Comparison of ENCODE assay signal across 23 mouse cellular contexts in the genomic region with DNA sequence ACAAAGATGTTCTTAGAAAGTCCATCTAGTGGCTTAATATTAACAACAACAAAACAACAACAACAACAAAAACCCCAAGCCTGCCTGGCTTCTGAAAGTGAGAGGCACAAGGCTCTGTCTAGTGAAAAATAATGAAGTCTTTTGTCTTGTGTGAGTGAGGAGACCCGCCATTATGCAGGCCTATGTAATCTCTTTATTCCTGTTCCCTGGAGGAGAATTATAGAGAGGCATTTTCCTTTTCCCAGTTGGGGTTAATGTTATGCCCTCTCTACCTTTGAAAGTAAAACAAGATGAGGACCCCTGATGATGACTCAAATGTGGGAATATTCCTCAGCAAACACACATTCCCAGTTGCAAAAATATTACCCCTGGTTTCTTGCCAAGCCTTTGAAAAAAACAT.
DNase-seq lines count a peak whose midpoint lies in the region; ATAC-seq and TF ChIP-seq lines count a peak whose summit lies in the region.
"Had no signal": no experiment of that assay in that cellular context is flagged by ENCODE, and none has a peak within 500 bp of the region (broad histone marks: within the 10 kb centered on the region; RNA-seq: fewer than 3 reads in every experiment).

No protein-coding gene starts in this region.

- no peak for ATAC-seq in embryonic facial prominence, embryonic 14.5 days (ENCODE audit: low read depth)
- 0 out of 2 replicates have a peak, but pooled peaks have one; percentile 46 for ATAC-seq in kidney, embryonic 14.5 days (ENCODE audit: low FRiP score, low TSS enrichment)
- ATAC-seq: activated CD4-positive, CD25-positive, alpha-beta regulatory T cell, adult 4 months; CD4-positive, CD25-positive, alpha-beta regulatory T cell, adult 4 months; forebrain, embryonic 13.5 days; forebrain, postnatal 0 days; intestine, postnatal 0 days had no signal

- no peak for TF ChIP-seq POLR2A in brain, embryonic 14.5 days (IDR thresholded peaks at IDR 0.05; ENCODE audit: borderline replicate concordance, extremely low read depth, insufficient read depth, insufficient read length, poor library complexity, severe bottlenecking)

- no peak overlapping the region for H3K9ac ChIP-seq in embryonic facial prominence, embryonic 14.5 days (ENCODE audit: low read depth, low read length)
- no peak overlapping the region for H3K9ac ChIP-seq in kidney, embryonic 14.5 days (ENCODE audit: low read depth, low read length)
- H3K9ac ChIP-seq: embryonic facial prominence, embryonic 13.5 days; forebrain, embryonic 13.5 days; forebrain, postnatal 0 days; hindbrain, embryonic 12.5 days; hindbrain, embryonic 15.5 days had no signal

- DNase-seq in embryonic facial prominence, embryonic 14.5 days (ENCODE audit: low spot score): peak; percentile 7
- DNase-seq in embryonic facial prominence, embryonic 10.5 days (ENCODE audit: low spot score): no peak
- DNase-seq in kidney, postnatal 14 days: no peak
- peak; percentile 38 for DNase-seq in brain, embryonic 14.5 days (ENCODE audit: low read depth)
- peak; percentile 37 for DNase-seq in mesoderm, embryonic 11.5 days (ENCODE audit: low read depth, low spot score)
- DNase-seq: adrenal gland, adult 8-10 months; adrenal gland, postnatal 25 days; cerebellum, adult 18-20 months; cerebellum, adult 9-10 months; cerebellum, postnatal 14 days; forebrain, postnatal 0 days; gastrocnemius, adult 2 months; gastrocnemius, postnatal 14 days; heart, adult 11 months had no signal

- H3K4me1 ChIP-seq in embryonic facial prominence, embryonic 14.5 days (ENCODE audit: control insufficient read depth, insufficient read depth, low read length): no peaks in the 10 kb centered on the region
- H3K4me1 ChIP-seq in embryonic facial prominence, embryonic 10.5 days: no peaks in the 10 kb centered on the region
- H3K4me1 ChIP-seq in kidney, embryonic 14.5 days (ENCODE audit: control insufficient read depth, insufficient read depth, low read length): no peaks in the 10 kb centered on the region
- H3K4me1 ChIP-seq: embryonic facial prominence, embryonic 13.5 days; forebrain, embryonic 13.5 days; hindbrain, embryonic 12.5 days; hindbrain, embryonic 15.5 days had no signal

- no peaks in the 10 kb centered on the region for H3K27me3 ChIP-seq in embryonic facial prominence, embryonic 14.5 days (replicated peaks; ENCODE audit: control insufficient read depth, insufficient read depth, low read length)
- no peaks in the 10 kb centered on the region for H3K27me3 ChIP-seq in embryonic facial prominence, embryonic 10.5 days (replicated peaks; ENCODE audit: low read depth, poor library complexity, severe bottlenecking)
- no peaks in the 10 kb centered on the region for H3K27me3 ChIP-seq in kidney, embryonic 14.5 days (ENCODE audit: control insufficient read depth, insufficient read depth, low read length)
- H3K27me3 ChIP-seq: embryonic facial prominence, embryonic 13.5 days; forebrain, embryonic 13.5 days; hindbrain, embryonic 12.5 days; hindbrain, embryonic 15.5 days had no signal

- H3K36me3 ChIP-seq in embryonic facial prominence, embryonic 14.5 days (ENCODE audit: control insufficient read depth, insufficient read depth, low read length): no peaks in the 10 kb centered on the region
- H3K36me3 ChIP-seq in embryonic facial prominence, embryonic 10.5 days (replicated peaks): no peaks in the 10 kb centered on the region
- no peaks in the 10 kb centered on the region for H3K36me3 ChIP-seq in kidney, embryonic 14.5 days (ENCODE audit: control insufficient read depth, insufficient read depth, low read length)
- H3K36me3 ChIP-seq: embryonic facial prominence, embryonic 13.5 days; hindbrain, embryonic 12.5 days; hindbrain, embryonic 15.5 days had no signal

- no peak for TF ChIP-seq CTCF in brain, embryonic 14.5 days (IDR thresholded peaks at IDR 0.05; ENCODE audit: borderline replicate concordance, extremely low read depth, insufficient read depth, insufficient read length)

- H3K9me3 ChIP-seq in embryonic facial prominence, embryonic 14.5 days (ENCODE audit: control insufficient read depth, low read length): no peaks in the 10 kb centered on the region
- no peaks in the 10 kb centered on the region for H3K9me3 ChIP-seq in embryonic facial prominence, embryonic 10.5 days
- no peaks in the 10 kb centered on the region for H3K9me3 ChIP-seq in kidney, embryonic 14.5 days (ENCODE audit: control insufficient read depth, low read length)
- H3K9me3 ChIP-seq: embryonic facial prominence, embryonic 13.5 days; forebrain, embryonic 13.5 days; hindbrain, embryonic 12.5 days; hindbrain, embryonic 15.5 days had no signal

- no peak overlapping the region for H3K4me2 ChIP-seq in embryonic facial prominence, embryonic 14.5 days (ENCODE audit: low read depth, low read length)
- no peak overlapping the region for H3K4me2 ChIP-seq in kidney, embryonic 14.5 days (replicated peaks; ENCODE audit: low read depth, low read length)
- H3K4me2 ChIP-seq: embryonic facial prominence, embryonic 13.5 days; forebrain, embryonic 13.5 days; heart, embryonic 11.5 days; hindbrain, embryonic 12.5 days; hindbrain, embryonic 15.5 days had no signal

- WGBS in embryonic facial prominence, embryonic 14.5 days: 28% methylated on average over 1 of the region's 1 CpGs
- WGBS in embryonic facial prominence, embryonic 10.5 days: 23% methylated on average over 1 of the region's 1 CpGs
- WGBS in kidney, embryonic 14.5 days: 48% methylated on average over 1 of the region's 1 CpGs

- no peak overlapping the region for H3K27ac ChIP-seq in embryonic facial prominence, embryonic 14.5 days (replicated peaks; ENCODE audit: low read depth, low read length)
- H3K27ac ChIP-seq in embryonic facial prominence, embryonic 10.5 days (replicated peaks): no peak overlapping the region
- H3K27ac ChIP-seq in kidney, embryonic 14.5 days (ENCODE audit: low read depth, low read length): no peak overlapping the region
- H3K27ac ChIP-seq: embryonic facial prominence, embryonic 13.5 days; forebrain, embryonic 13.5 days; gastrocnemius, adult 2 months; hindbrain, embryonic 12.5 days; hindbrain, embryonic 15.5 days had no signal

- no peak overlapping the region for H3K4me3 ChIP-seq in embryonic facial prominence, embryonic 14.5 days (ENCODE audit: low read depth, low read length)
- H3K4me3 ChIP-seq in embryonic facial prominence, embryonic 10.5 days: no peak overlapping the region
- no peak overlapping the region for H3K4me3 ChIP-seq in kidney, embryonic 14.5 days (ENCODE audit: low read length)
- H3K4me3 ChIP-seq: embryonic facial prominence, embryonic 13.5 days; forebrain, embryonic 13.5 days; gastrocnemius, adult 2 months; hindbrain, embryonic 12.5 days; hindbrain, embryonic 15.5 days had no signal

Comparison
In these comparisons a context has a peak if more than half of its experiments do, and no peak if none do; other contexts are left out.
1. DNase-seq: peak in embryonic facial prominence, embryonic 14.5 days (single experiment), brain, embryonic 14.5 days (single experiment) and mesoderm, embryonic 11.5 days (single experiment); none in embryonic facial prominence, embryonic 10.5 days (single experiment) and kidney, postnatal 14 days (single experiment).